Mouse (Mus musculus) retina, postnatal 7 days (tissue): ENCODE results near the gene Olfr112.
"Not testable (repeated sequence)": the region's sequence is repeated elsewhere in the genome, so short reads cannot be mapped to it uniquely, and the experiment has no call there.

Source experiments
- DNase-seq: peaks from one replicate; pipeline ENCODE4 v3.0.0-alpha.2; 2012; ENCODE audit warnings: low read depth, low spot score

Gene Olfr112

DNA sequence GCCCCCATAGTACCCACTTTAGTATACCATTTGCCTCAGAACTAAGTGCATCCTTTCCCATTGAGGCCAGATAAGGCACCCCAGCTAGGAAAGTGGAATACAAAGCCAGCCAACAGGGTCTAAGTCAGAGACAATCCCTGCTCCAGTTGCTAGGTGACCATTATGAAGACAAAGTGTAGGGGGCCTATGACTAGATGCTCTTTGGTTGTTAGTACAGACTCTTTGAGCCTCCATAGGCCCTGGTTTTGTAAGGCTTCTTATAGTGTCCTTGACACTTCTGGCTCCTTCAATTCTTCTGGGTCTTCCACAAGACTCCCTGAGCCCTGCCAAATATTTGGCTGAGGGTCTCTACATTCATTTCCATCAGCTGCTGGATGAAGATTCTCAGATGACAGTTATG, at the start of gene Olfr112:
Gene Olfr112, minus strand, starts transcription at position 101 of the 400 bp plus-strand sequence.
- DNase-seq, result no peak

DNA sequence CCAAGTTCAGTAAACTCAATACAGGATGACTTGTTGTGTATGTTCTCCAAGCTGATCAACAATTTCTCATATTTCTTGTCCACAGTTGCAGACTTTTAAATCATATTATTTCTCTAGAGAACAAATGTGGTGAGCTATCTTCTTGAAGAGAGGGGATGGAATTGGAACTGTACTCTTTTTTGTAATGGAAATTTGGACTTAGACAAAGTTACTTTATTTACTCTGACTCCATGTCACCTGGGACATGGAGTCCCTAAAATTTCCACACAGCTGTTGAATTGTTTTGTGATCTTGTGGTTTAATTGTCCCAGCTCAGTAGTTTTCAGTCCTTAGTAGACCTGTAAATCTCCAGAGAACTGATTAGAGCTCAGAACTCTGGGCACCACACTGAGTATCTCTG, 23.4 kb upstream of the Olfr112 start, which contains the start of gene Olfr114:
Gene Olfr114, minus strand, starts transcription at position 101 of the 400 bp plus-strand sequence.
- DNase-seq, result no peak

DNA sequence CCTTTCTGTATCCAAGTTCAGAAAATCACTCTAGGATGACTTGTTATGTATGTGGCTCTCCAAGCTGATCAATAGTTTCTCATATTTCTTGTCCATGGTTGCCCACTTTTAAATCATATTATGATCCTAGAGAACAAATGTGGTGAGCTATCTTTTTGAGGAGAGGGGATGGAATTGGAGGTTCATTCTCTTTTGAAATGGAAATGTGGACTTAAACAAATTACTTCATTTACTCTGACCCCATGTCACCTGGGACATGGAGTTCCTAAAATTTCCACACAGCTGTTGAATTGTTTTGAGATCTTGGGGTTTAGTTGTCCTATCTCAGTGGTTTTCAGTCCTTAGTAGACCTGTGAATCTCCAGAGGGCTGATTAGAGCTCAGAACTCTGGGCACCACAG, 8.3 kb upstream of the Olfr112 start, which contains the start of gene Olfr113:
Gene Olfr113, minus strand, starts transcription at position 101 of the 400 bp plus-strand sequence.
- no peak for DNase-seq

- no peak for DNase-seq
Observed at GRCm38 (mm10) chr17:37558913-37559615, 10.2 kb downstream of the Olfr112 start.

GRCm38 (mm10) chr17:37543800-37544435, 25.3 kb downstream of the Olfr112 start:
- DNase-seq, result no peak

- DNase-seq, result no peak
Observed at GRCm38 (mm10) chr17:37541454-37542119, 27.7 kb downstream of the Olfr112 start.

DNA sequence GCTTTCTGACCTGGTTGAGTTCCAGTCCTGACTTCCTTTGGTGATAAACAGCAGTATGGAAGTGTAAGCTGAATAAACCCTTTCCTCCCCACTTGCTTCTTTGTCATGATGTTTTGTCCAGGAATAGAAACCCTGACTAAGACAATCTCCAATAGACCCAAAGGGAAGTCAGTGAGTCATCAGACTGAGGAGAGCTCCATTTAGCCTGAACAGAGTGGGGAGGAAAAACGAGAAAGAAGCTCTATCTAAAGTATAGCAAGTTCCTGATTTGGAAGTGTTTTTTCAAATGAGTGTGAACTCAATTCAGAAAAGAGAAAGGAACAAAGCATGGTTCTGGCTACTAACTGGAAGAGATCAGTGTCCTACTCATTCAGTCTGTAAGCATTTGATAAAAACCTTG, 30.8 kb downstream of the Olfr112 start:
- DNase-seq, result not testable (repeated sequence)

DNA sequence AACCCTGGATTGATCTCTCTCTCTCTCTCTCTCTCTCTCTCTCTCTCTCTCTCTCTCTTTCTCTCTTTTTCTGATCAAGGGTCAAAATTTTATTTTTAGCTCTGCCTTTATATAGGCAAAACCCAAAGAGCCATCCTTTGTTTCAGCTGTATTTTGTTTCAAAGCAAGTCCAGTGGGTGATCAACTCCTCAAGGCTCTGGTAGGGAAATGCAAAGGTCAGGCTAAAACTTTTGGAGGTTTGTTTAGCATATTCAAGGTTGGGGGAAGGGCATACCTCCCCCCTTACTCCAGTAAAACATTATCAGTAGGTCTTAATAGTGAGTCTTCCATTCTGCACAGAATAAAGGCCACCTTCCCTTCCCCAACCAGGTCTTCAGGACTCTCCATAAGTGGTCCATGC, 34.1 kb downstream of the Olfr112 start:
- no peak for DNase-seq

- DNase-seq, result not testable (repeated sequence)
Observed at GRCm38 (mm10) chr17:37525427-37525826, 43.8 kb downstream of the Olfr112 start.

DNA sequence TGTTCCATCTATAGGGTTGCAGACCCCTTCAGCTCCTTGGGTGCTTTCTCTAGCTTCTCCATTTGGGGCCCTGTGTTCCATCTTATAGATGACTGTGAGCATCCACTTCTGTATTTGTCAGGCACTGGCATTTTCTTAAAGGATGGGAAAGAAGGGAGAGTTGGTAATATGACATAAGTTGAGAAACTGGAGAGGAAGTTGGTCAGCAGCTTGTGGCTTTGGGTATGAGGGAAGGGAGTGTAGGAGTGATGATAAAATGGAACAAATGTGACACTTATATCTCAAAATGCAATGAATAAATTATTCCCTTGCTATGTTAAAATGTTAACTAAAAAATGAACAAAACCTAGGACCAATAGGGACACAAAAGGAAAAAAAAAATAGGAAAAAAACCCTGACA, 44.6 kb downstream of the Olfr112 start:
- not testable (repeated sequence) for DNase-seq
